Comparison of ENCODE assay signal across 8 mouse cellular contexts in genomic region chr6:134916641-134917040, GRCm38 (mm10). TPM values are rescaled to one million over a fixed set of nuclear protein-coding genes. Genes with fewer than 3 reads are reported as not detected.
A peak's percentile ranks its signal among the peaks of the same experiment; 100 is the strongest.
DNase-seq lines count a peak whose midpoint lies in the region; ATAC-seq and TF ChIP-seq lines count a peak whose summit lies in the region.

No protein-coding gene starts in this region.

- DNase-seq in brain, embryonic 14.5 days (ENCODE audit: low read depth): peak; percentile 24
- peak; percentile 44 for DNase-seq in hindbrain, embryonic 11.5 days (ENCODE audit: low spot score)
- DNase-seq in neural tube, embryonic 11.5 days (ENCODE audit: low spot score): no peak
- DNase-seq in cerebellum, adult 11-12 months: no peak
- DNase-seq in gastrocnemius, postnatal 4 days (ENCODE audit: low spot score in 2 of 2): no peak

- no peaks in the 10 kb centered on the region for H3K9me3 ChIP-seq in erythroblast, embryonic 14.5 days (ENCODE audit: control insufficient read depth, low read length)
- H3K9me3 ChIP-seq in hindbrain, embryonic 11.5 days (ENCODE audit: control insufficient read depth, low read length): no peaks in the 10 kb centered on the region
- H3K9me3 ChIP-seq in limb, embryonic 15.5 days: no peaks in the 10 kb centered on the region
- H3K9me3 ChIP-seq in neural tube, embryonic 11.5 days (ENCODE audit: control insufficient read depth, low read length): no peaks in the 10 kb centered on the region

- no peak overlapping the region for H3K9ac ChIP-seq in hindbrain, embryonic 11.5 days (ENCODE audit: low read depth, low read length)
- H3K9ac ChIP-seq in limb, embryonic 15.5 days: 0 out of 2 replicates have a peak overlapping the region, but pooled peaks have one; percentile 41
- peak overlapping the region; percentile 15 for H3K9ac ChIP-seq in neural tube, embryonic 11.5 days (ENCODE audit: low read length)

- peak overlapping the region; percentile 40 for H3K4me2 ChIP-seq in hindbrain, embryonic 11.5 days (replicated peaks; ENCODE audit: low read depth, low read length)
- peak overlapping the region; percentile 76 for H3K4me2 ChIP-seq in limb, embryonic 15.5 days
- H3K4me2 ChIP-seq in neural tube, embryonic 11.5 days (ENCODE audit: low read depth): peak overlapping the region; percentile 63

- H3K27ac ChIP-seq in hindbrain, embryonic 11.5 days (ENCODE audit: low read depth, low read length): no peak overlapping the region
- peak overlapping the region; percentile 78 for H3K27ac ChIP-seq in limb, embryonic 15.5 days
- no peak overlapping the region for H3K27ac ChIP-seq in neural tube, embryonic 11.5 days (ENCODE audit: low read depth, low read length)

- ATAC-seq in erythroblast, adult 5-6 weeks (replicated peaks; ENCODE audit: low FRiP score, poor library complexity, severe bottlenecking): no peak
- ATAC-seq in hindbrain, embryonic 11.5 days (ENCODE audit: low FRiP score): no peak
- ATAC-seq in limb, embryonic 15.5 days (ENCODE audit: insufficient number of reproducible peaks, low FRiP score, low TSS enrichment, low read depth): no peak
- no peak for ATAC-seq in neural tube, embryonic 11.5 days (ENCODE audit: insufficient read depth, low FRiP score, low TSS enrichment)

- TF ChIP-seq CTCF in brain, embryonic 14.5 days (IDR thresholded peaks at IDR 0.05; ENCODE audit: borderline replicate concordance, extremely low read depth, insufficient read depth, insufficient read length): no peak

- WGBS in hindbrain, embryonic 11.5 days: 2% methylated on average over 11 of the region's 11 CpGs
- under 1% methylated on average over 11 of the region's 11 CpGs for WGBS in limb, embryonic 15.5 days
- under 1% methylated on average over 11 of the region's 11 CpGs for WGBS in neural tube, embryonic 11.5 days

- peaks cover 21% of the 10 kb centered on the region for H3K27me3 ChIP-seq in erythroblast, embryonic 14.5 days (ENCODE audit: control insufficient read depth)
- no peaks in the 10 kb centered on the region for H3K27me3 ChIP-seq in hindbrain, embryonic 11.5 days (ENCODE audit: control insufficient read depth, insufficient read depth, low read length)
- H3K27me3 ChIP-seq in limb, embryonic 15.5 days: no peaks in the 10 kb centered on the region
- no peaks in the 10 kb centered on the region for H3K27me3 ChIP-seq in neural tube, embryonic 11.5 days (ENCODE audit: control insufficient read depth, insufficient read depth, low read length)

- peaks cover 39% of the 10 kb centered on the region for H3K4me1 ChIP-seq in erythroblast, embryonic 14.5 days (ENCODE audit: control insufficient read depth)
- H3K4me1 ChIP-seq in hindbrain, embryonic 11.5 days (replicated peaks; ENCODE audit: control insufficient read depth, insufficient read depth, low read length): 0 out of 2 replicates have a peak, but pooled peaks cover 2% of the 10 kb centered on the region
- H3K4me1 ChIP-seq in limb, embryonic 15.5 days: peaks cover 14% of the 10 kb centered on the region
- peaks cover 3% of the 10 kb centered on the region; the same call in 1 of the 2 replicates for H3K4me1 ChIP-seq in neural tube, embryonic 11.5 days (ENCODE audit: control insufficient read depth, insufficient read depth, low read length)

- no peak for TF ChIP-seq POLR2A in brain, embryonic 14.5 days (IDR thresholded peaks at IDR 0.05; ENCODE audit: borderline replicate concordance, extremely low read depth, insufficient read depth, insufficient read length, poor library complexity, severe bottlenecking)

- peak overlapping the region; percentile 69 for H3K4me3 ChIP-seq in erythroblast, embryonic 14.5 days (replicated peaks)
- peak overlapping the region; percentile 22 for H3K4me3 ChIP-seq in hindbrain, embryonic 11.5 days (ENCODE audit: low read depth, low read length)
- H3K4me3 ChIP-seq in limb, embryonic 15.5 days: peak overlapping the region; percentile 49
- H3K4me3 ChIP-seq in neural tube, embryonic 11.5 days (ENCODE audit: low read depth, low read length): peak overlapping the region; percentile 38

- peaks cover under 1% of the 10 kb centered on the region for H3K36me3 ChIP-seq in erythroblast, embryonic 14.5 days (ENCODE audit: control insufficient read depth)
- H3K36me3 ChIP-seq in hindbrain, embryonic 11.5 days (ENCODE audit: control insufficient read depth, insufficient read depth, low read length): no peaks in the 10 kb centered on the region
- H3K36me3 ChIP-seq in limb, embryonic 15.5 days: no peaks in the 10 kb centered on the region
- no peaks in the 10 kb centered on the region for H3K36me3 ChIP-seq in neural tube, embryonic 11.5 days (ENCODE audit: control insufficient read depth, insufficient read depth, low read length)

RNA-seq across cellular contexts. Expression of gene Cdkn1b, which starts 3.6 kb away (rescaled TPM):
- polyA plus RNA-seq in erythroblast, embryonic 14.5 days (2012): 6.9 and 7.0 TPM in 2 replicates
- total RNA-seq in erythroblast, adult 5-6 weeks (2015; ENCODE audit: low replicate concordance): 256 and 258 TPM in 2 replicates
- 354 and 386 TPM in 2 replicates for total RNA-seq in erythroblast, adult 5-6 weeks (2017; ENCODE audit: low replicate concordance)
- polyA plus RNA-seq in brain, embryonic 14.5 days (2012; rRNA removed): 45.8 and 55.9 TPM in 2 replicates
- polyA plus RNA-seq in hindbrain, embryonic 11.5 days (2014; fragmentation: Nextera tagmentation; extraction: Ambion mirVana): 23.9 and 24.1 TPM in 2 replicates
- polyA plus RNA-seq in limb, embryonic 15.5 days (2015; fragmentation: Nextera tagmentation; extraction: Ambion mirVana): 19.4 and 20.5 TPM in 2 replicates
- 17.8 and 20.7 TPM in 2 replicates for polyA plus RNA-seq in neural tube, embryonic 11.5 days (2014; fragmentation: Nextera tagmentation; extraction: Ambion mirVana)
- total RNA-seq in gastrocnemius, postnatal 4 days (2021): 10 to 100 TPM; 51.1 to 53.0 TPM

RNA-seq across cellular contexts. Expression of gene Gpr19, which starts 18.3 kb away (rescaled TPM):
- 0.36 and 0.61 TPM in 2 replicates for polyA plus RNA-seq in erythroblast, embryonic 14.5 days (2012)
- 2.7 and 5.0 TPM in 2 replicates for total RNA-seq in erythroblast, adult 5-6 weeks (2015; ENCODE audit: low replicate concordance)
- 2.1 and 8.3 TPM in 2 replicates for total RNA-seq in erythroblast, adult 5-6 weeks (2017; ENCODE audit: low replicate concordance)
- polyA plus RNA-seq in brain, embryonic 14.5 days (2012; rRNA removed): 39.2 and 54.7 TPM in 2 replicates
- polyA plus RNA-seq in hindbrain, embryonic 11.5 days (2014; fragmentation: Nextera tagmentation; extraction: Ambion mirVana): 27.7 and 29.4 TPM in 2 replicates
- polyA plus RNA-seq in limb, embryonic 15.5 days (2015; fragmentation: Nextera tagmentation; extraction: Ambion mirVana): 7.2 and 7.7 TPM in 2 replicates
- polyA plus RNA-seq in neural tube, embryonic 11.5 days (2014; fragmentation: Nextera tagmentation; extraction: Ambion mirVana): 27.4 and 31.0 TPM in 2 replicates
- total RNA-seq in gastrocnemius, postnatal 4 days (2021): 1 to 10 TPM; 4.9 to 7.7 TPM

Comparison
In these comparisons a context has a peak if more than half of its experiments do, and no peak if none do; other contexts are left out.
1. DNase-seq: peak in brain, embryonic 14.5 days (single experiment) and hindbrain, embryonic 11.5 days (single experiment); none in neural tube, embryonic 11.5 days (single experiment), cerebellum, adult 11-12 months (single experiment) and gastrocnemius, postnatal 4 days (0 of 2).
2. Peak in every context shown above with its lines, with median percentiles within 50 percentile points of each other: H3K4me3 ChIP-seq and H3K4me2 ChIP-seq.